Mouse (Mus musculus): ENCODE data around the gene Opn5. TPM values are rescaled to one million over a fixed set of nuclear protein-coding genes. Genes with fewer than 3 reads are reported as not detected.

Gene Opn5
- total and polyA plus RNA-seq, 3 experiments = not detected

GRCm38 (mm10) chr17:42509356-42510262, 101.6 kb downstream of the Opn5 start:
- Histone ChIP-seq H3K9ac (ENCODE audit: control insufficient read depth, low read depth, low read length, poor library complexity, severe bottlenecking) (no peak overlapping the region), H3K4me1 (ENCODE audit: control insufficient read depth in 1 of 2, insufficient read depth in 2 of 2, low read length in 2 of 2) (no peaks in the 10 kb centered on the region), H3K4me3 (ENCODE audit: control insufficient read depth in 1 of 2, insufficient read depth in 1 of 2, low read depth in 2 of 2, low read length in 2 of 2) (no peak overlapping the region), H3K36me3 (ENCODE audit: control insufficient read depth in 1 of 2, insufficient read depth in 2 of 2, low read length in 2 of 2) (no peaks in the 10 kb centered on the region), H3K9me3 (replicated peaks; ENCODE audit: insufficient read depth, low read length) (no peaks in the 10 kb centered on the region), H3K27me3 (ENCODE audit: control insufficient read depth in 1 of 2, insufficient read depth in 2 of 2, low read length in 2 of 2) (no peaks in the 10 kb centered on the region), H3K79me2 (ENCODE audit: control insufficient read depth, insufficient read depth, low read length, poor library complexity) (no peaks in the 10 kb centered on the region), H3K27ac (ENCODE audit: control insufficient read depth, low read depth, low read length) (no peak overlapping the region)
- TF ChIP-seq EP300 (IDR thresholded peaks at IDR 0.05; ENCODE audit: low read depth in 1 of 2, low read length in 2 of 2) = no peak
- no peak for TF ChIP-seq HCFC1 (IDR thresholded peaks at IDR 0.05; ENCODE audit: low read depth, low read length)
- TF ChIP-seq MXI1 (IDR thresholded peaks at IDR 0.05; ENCODE audit: low read depth, low read length) = no peak
- no peak for TF ChIP-seq MAX (IDR thresholded peaks at IDR 0.05; ENCODE audit: low read length)
- no peak for TF ChIP-seq TBP (IDR thresholded peaks at IDR 0.05; ENCODE audit: low read depth, low read length)
- TF ChIP-seq JUND (IDR thresholded peaks at IDR 0.05; ENCODE audit: low read depth, low read length) = no peak
- TF ChIP-seq MEF2A (IDR thresholded peaks at IDR 0.05; ENCODE audit: extremely low read depth, insufficient replicate concordance, low read depth, low read length, poor library complexity, severe bottlenecking) = no peak
- no peak for TF ChIP-seq CTCF (IDR thresholded peaks at IDR 0.05 in 2 of 3, conservative IDR thresholded peaks at IDR 0.05 in 1 of 3; ENCODE audit: control insufficient read depth in 1 of 3, insufficient read depth in 1 of 3, low read depth in 2 of 3, low read length in 3 of 3, poor library complexity in 1 of 3, severe bottlenecking in 1 of 3)
- no peak for TF ChIP-seq ELF1 (IDR thresholded peaks at IDR 0.05; ENCODE audit: low read depth, low read length)
- TF ChIP-seq ZC3H11A (IDR thresholded peaks at IDR 0.05; ENCODE audit: low read depth, low read length) = no peak
- TF ChIP-seq MYB (IDR thresholded peaks at IDR 0.05; ENCODE audit: low read depth, low read length) = no peak
- TF ChIP-seq TAL1 (IDR thresholded peaks at IDR 0.05; ENCODE audit: low read length) = no peak
- DNase-seq (ENCODE audit: low read depth, low spot score) = no peak

Other genes starting within 250 kb of the Opn5 start
- gene Adgrf4, start 80.9 kb upstream of the Opn5 start, total RNA-seq (2012; rRNA removed) = not detected in 2 replicates
- gene Adgrf4, start 80.9 kb upstream of the Opn5 start, polyA plus RNA-seq (2012; ENCODE audit: insufficient read depth in 1 of 2, insufficient read length in 2 of 2, low read depth in 1 of 2, low replicate concordance in 2 of 2, missing spikeins in 1 of 2) = not detected
- not detected in 2 replicates for gene Adgrf2, start 130.8 kb upstream of the Opn5 start, total RNA-seq (2012; rRNA removed)
- not detected for gene Adgrf2, start 130.8 kb upstream of the Opn5 start, polyA plus RNA-seq (2012; ENCODE audit: insufficient read depth in 1 of 2, insufficient read length in 2 of 2, low read depth in 1 of 2, low replicate concordance in 2 of 2, missing spikeins in 1 of 2)

Data from MEL (cell line).